Mouse (Mus musculus) liver, embryonic 14.5 days (tissue): ENCODE measurements around the gene Hmgn3.

ENCODE experiments used
- CTCF ChIP-seq: IDR thresholded peaks from 2 replicates; pipeline ENCODE4 v1.5.1; 2016; ENCODE audit warnings: antibody characterized with exemption, low read depth, control low read depth
- EP300 ChIP-seq: IDR thresholded peaks from 2 replicates; pipeline ENCODE4 v1.6.1; 2016; ENCODE audit warnings: antibody characterized with exemption, low read depth

DNA sequence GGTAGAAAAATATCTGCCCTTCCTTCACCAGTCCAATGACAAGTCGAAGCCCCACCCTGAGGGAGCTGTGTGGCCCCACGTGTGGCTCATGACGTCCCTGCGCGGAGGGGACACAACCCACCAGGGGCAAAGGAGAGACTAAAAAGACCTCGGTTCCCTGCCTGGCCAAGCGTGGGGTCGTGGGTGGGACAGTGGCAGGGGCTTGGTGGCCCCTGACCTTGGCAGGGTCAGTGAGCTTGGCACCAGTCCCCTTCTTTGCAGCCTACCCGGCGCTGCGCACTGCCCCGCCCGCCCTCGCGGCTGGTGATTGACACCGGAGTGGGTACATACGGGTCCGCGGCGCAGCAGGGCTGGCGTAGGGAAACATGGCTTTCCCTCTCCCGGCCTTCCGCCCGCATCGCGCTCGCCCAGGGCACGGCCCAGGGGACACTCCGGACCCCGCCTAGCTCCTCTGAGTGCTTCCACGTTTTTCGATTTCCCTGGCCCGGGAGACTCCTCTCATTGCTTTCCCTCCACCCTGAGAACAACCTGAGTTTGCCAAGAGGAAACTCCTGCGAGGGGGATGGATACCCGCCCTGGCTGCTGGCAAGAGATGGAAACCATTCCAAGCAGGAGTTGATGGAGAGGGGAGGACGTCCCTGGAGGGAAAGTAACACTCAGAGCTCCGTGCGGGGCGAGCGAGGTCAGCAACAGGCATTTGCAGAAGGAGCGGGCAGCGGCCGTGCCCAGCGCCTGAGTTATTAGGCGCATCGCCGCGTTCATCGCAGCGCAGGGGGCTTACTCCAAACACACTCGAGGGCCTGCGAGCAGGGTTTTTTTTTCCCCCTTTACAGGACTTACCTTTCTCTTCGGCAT, 667 bp downstream of the Hmgn3 start:
- TF ChIP-seq CTCF (no peak), EP300 (no peak)
